Mouse (Mus musculus): ENCODE results near the gene Rnf43.

DNA sequence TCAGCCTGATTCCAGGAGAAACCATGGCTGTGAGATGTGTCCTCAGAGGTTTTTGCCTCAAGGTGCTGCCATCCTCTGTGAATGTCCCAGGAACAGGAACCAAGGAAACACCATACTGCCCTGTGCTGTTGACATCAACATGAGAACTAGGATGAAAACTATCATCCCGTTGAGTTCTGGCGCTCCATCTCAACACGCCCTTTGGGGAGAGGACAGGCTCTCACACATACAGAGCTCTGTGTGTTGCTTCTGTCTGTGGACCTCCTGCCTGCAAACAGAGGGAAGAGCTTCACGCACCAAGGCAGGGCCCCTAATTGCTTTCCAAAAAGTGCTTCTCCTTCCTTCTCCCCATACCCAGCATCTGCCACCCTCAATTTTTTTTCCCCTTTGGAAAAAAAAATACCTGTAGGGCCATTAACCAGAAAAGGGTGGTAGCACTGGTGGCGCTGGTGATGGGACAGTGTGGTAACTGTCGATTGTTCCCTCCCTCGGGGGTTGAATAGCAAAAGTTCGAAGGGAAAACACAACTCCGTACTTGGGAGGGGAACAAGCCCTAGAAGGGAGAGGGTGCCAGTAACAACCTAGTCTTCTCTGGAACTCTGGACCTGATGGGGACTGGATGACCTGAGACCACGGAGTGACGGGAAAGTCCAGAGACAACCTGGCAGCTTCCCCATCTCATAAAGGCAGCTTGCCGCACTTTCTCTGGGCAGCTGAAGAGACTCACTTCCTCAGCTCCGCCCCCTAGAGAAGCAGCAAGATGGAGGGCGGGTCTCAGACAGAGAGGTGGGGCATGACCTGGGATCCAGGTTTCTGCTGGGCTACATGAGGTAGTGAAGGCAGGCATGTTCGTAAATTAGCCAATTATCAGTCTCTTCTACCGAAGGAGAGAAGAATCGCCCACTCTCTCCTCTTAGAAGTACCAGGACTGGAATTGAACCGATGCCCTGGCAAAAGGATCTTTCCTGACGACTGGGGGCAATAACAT, 85.9 kb downstream of the Rnf43 start:
- TF ChIP-seq KAT2A (conservative IDR thresholded peaks at IDR 0.05; ENCODE audit: low read depth, low read length) (no peak), EP300 (IDR thresholded peaks at IDR 0.05; ENCODE audit: low read depth in 1 of 2, low read length in 2 of 2) (no peak), TCF12 (IDR thresholded peaks at IDR 0.05; ENCODE audit: low read depth, low read length) (no peak), CTCF (IDR thresholded peaks at IDR 0.05 in 2 of 3, conservative IDR thresholded peaks at IDR 0.05 in 1 of 3; ENCODE audit: control insufficient read depth in 1 of 3, insufficient read depth in 1 of 3, low read depth in 2 of 3, low read length in 3 of 3, poor library complexity in 1 of 3, severe bottlenecking in 1 of 3) (no peak)
